Mouse (Mus musculus) erythroblast, adult 5-6 weeks (primary cell): ENCODE data around the gene Mrps5. TPM values are rescaled to one million over a fixed set of nuclear protein-coding genes. Genes with fewer than 3 reads are reported as not detected.

Experiments
- total RNA-seq, 2 experiments: library from RNA; stranded (forward) in 1 of 2; stranded (reverse) in 1 of 2; fragments of 150-400 nt in 1 of 2; fragments of 200-764, 138-1000 nt in 1 of 2; gene quantifications; 2 replicates each; pipeline versions ENCODE4 v1.2.3 to v1.2.4; 2015 to 2017; ENCODE audit warnings: low replicate concordance in 2 of 2

The Mrps5 gene
- total RNA-seq, 2 experiments from 2014 or later: 5.4 to 24.6 TPM

Other genes starting within 250 kb of the Mrps5 start
- not detected in 2 replicates for gene Astl, start 248.6 kb upstream of the Mrps5 start, total RNA-seq (2015; ENCODE audit: low replicate concordance)
- not detected in 2 replicates for gene Astl, start 248.6 kb upstream of the Mrps5 start, total RNA-seq (2017; ENCODE audit: low replicate concordance)
- not detected in 2 replicates for gene Adra2b, start 224.0 kb upstream of the Mrps5 start, total RNA-seq (2015; ENCODE audit: low replicate concordance)
- not detected in 2 replicates for gene Adra2b, start 224.0 kb upstream of the Mrps5 start, total RNA-seq (2017; ENCODE audit: low replicate concordance)
- gene Gpat2, start 162.0 kb upstream of the Mrps5 start, total RNA-seq (2015; ENCODE audit: low replicate concordance): not detected in 2 replicates
- not detected in 2 replicates for gene Gpat2, start 162.0 kb upstream of the Mrps5 start, total RNA-seq (2017; ENCODE audit: low replicate concordance)
- gene Fahd2a, start 142.7 kb upstream of the Mrps5 start, total RNA-seq (2015; ENCODE audit: low replicate concordance): 12.7 and 21.1 TPM in 2 replicates
- gene Fahd2a, start 142.7 kb upstream of the Mrps5 start, total RNA-seq (2017; ENCODE audit: low replicate concordance): 0.42 TPM in 1 of 2 replicates, not detected in the other
- 2.3 and 10.8 TPM in 2 replicates for gene Kcnip3, start 65.1 kb upstream of the Mrps5 start, total RNA-seq (2015; ENCODE audit: low replicate concordance)
- 1.2 and 1.7 TPM in 2 replicates for gene Kcnip3, start 65.1 kb upstream of the Mrps5 start, total RNA-seq (2017; ENCODE audit: low replicate concordance)
- gene Prom2, start 45.8 kb upstream of the Mrps5 start, total RNA-seq (2015; ENCODE audit: low replicate concordance): not detected in 2 replicates
- gene Prom2, start 45.8 kb upstream of the Mrps5 start, total RNA-seq (2017; ENCODE audit: low replicate concordance): not detected in 2 replicates
- gene Zfp661, start 128 bp upstream of the Mrps5 start, total RNA-seq (2015; ENCODE audit: low replicate concordance): 0.42 TPM in 1 of 2 replicates, not detected in the other
- 0.17 and 0.28 TPM in 2 replicates for gene Zfp661, start 128 bp upstream of the Mrps5 start, total RNA-seq (2017; ENCODE audit: low replicate concordance)
- gene Mal, start 69.5 kb downstream of the Mrps5 start, total RNA-seq (2015; ENCODE audit: low replicate concordance): not detected in 2 replicates
- not detected in 2 replicates for gene Mal, start 69.5 kb downstream of the Mrps5 start, total RNA-seq (2017; ENCODE audit: low replicate concordance)
- gene Mall, start 142.7 kb downstream of the Mrps5 start, total RNA-seq (2015; ENCODE audit: low replicate concordance): not detected in 2 replicates
- not detected in 2 replicates for gene Mall, start 142.7 kb downstream of the Mrps5 start, total RNA-seq (2017; ENCODE audit: low replicate concordance)
- gene Nphp1, start 201.7 kb downstream of the Mrps5 start, total RNA-seq (2015; ENCODE audit: low replicate concordance): 0.63 and 3.3 TPM in 2 replicates
- gene Nphp1, start 201.7 kb downstream of the Mrps5 start, total RNA-seq (2017; ENCODE audit: low replicate concordance): 0.84 and 2.6 TPM in 2 replicates
- 1.7 and 5.6 TPM in 2 replicates for gene Mtln, start 205.3 kb downstream of the Mrps5 start, total RNA-seq (2015; ENCODE audit: low replicate concordance)
- 2.1 and 7.9 TPM in 2 replicates for gene Mtln, start 205.3 kb downstream of the Mrps5 start, total RNA-seq (2017; ENCODE audit: low replicate concordance)
- 17.6 and 31.1 TPM in 2 replicates for gene Bub1, start 244.6 kb downstream of the Mrps5 start, total RNA-seq (2015; ENCODE audit: low replicate concordance)
- 18.7 and 20.6 TPM in 2 replicates for gene Bub1, start 244.6 kb downstream of the Mrps5 start, total RNA-seq (2017; ENCODE audit: low replicate concordance)